Mouse (Mus musculus): Measurements from ENCODE around the gene Scarb2.

DNA sequence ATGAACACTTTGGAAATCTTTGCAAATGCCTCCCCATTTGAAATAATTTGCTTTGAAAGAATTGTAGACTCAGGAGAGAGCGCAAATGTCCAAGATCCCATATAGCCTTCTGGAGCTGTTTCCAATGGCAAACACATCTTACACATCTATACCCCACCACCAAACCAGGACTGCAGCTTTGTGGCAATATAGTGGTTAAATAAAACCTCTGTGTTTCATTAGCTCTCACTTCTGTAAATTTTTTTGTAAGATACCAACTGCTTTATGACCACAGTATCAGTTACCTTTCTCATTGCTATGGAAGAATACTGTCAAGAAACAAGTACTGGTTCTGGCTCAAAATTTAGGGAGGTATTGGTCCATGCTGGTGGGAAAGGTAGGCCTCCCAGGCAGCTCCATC is 49.3 kb upstream of the Scarb2 start:
- TF ChIP-seq CEBPB (IDR thresholded peaks at IDR 0.05; ENCODE audit: insufficient read depth, poor library complexity, severe bottlenecking) (no peak), TCF3 (IDR thresholded peaks at IDR 0.05; ENCODE audit: insufficient read length, low read depth) (no peak), MAX (IDR thresholded peaks at IDR 0.05; ENCODE audit: low read depth) (no peak), USF1 (IDR thresholded peaks at IDR 0.05; ENCODE audit: low read depth) (no peak), POLR2A (IDR thresholded peaks at IDR 0.05; ENCODE audit: insufficient read length, low read depth) (no peak), POLR2AphosphoS2 (IDR thresholded peaks at IDR 0.05; ENCODE audit: insufficient read length, low read depth) (no peak), TCF12 (IDR thresholded peaks at IDR 0.05; ENCODE audit: insufficient read depth, poor library complexity, severe bottlenecking) (no peak), MYOD1 (IDR thresholded peaks at IDR 0.05; ENCODE audit: control insufficient read depth in 1 of 3, insufficient read length in 2 of 3, low read depth in 2 of 3) (no peak), E2F4 (IDR thresholded peaks at IDR 0.05; ENCODE audit: insufficient read depth) (no peak)

All from myocyte (in vitro differentiated cells).